Mouse (Mus musculus) activated CD4-positive, CD25-positive, alpha-beta regulatory T cell, adult 9 weeks (primary cell): ENCODE results near the gene Gm20777. TPM values are rescaled to one million over a fixed set of nuclear protein-coding genes. Genes with fewer than 3 reads are reported as not detected.

Experiments used
- polyA plus RNA-seq: library from polyadenylated mRNA; unstranded; fragments of 100-300 nt; shearing (Covaris generic); gene quantifications from one replicate; pipeline ENCODE4 v1.2.1, GENCODE M21; 2017

The Gm20777 gene
- not detected for polyA plus RNA-seq

GRCm38 (mm10) chrY:10752350-10752749, at the start of gene Gm20777:
Gene Gm20777 (minus strand): TSS chrY:10752450.

Other genes starting within 250 kb of the Gm20777 start
- gene Gm20737, start 216.4 kb downstream of the Gm20777 start, polyA plus RNA-seq, result not detected
- gene Gm21775, start 199.0 kb downstream of the Gm20777 start, polyA plus RNA-seq, result not detected
- not detected for gene Gm21900, start 136.1 kb downstream of the Gm20777 start, polyA plus RNA-seq